Mouse (Mus musculus): ENCODE measurements around the gene Gm20696.

GRCm38 (mm10) chr6:99688513-99688912 lies 21.9 kb upstream of the Gm20696 start:
- TF ChIP-seq CTCF (IDR thresholded peaks at IDR 0.05; ENCODE audit: borderline replicate concordance, insufficient read depth, low read depth, low read length) = no peak
- TF ChIP-seq POLR2A (IDR thresholded peaks at IDR 0.05; ENCODE audit: borderline replicate concordance, insufficient read depth, low read length) = no peak

Measured in cerebellum, adult 2 months (tissue).